Mouse (Mus musculus) MEL (cell line): Measurements from ENCODE around the gene Ell2. TPM values are rescaled to one million over a fixed set of nuclear protein-coding genes. Genes with fewer than 3 reads are reported as not detected.
A peak's percentile ranks its signal among the peaks of the same experiment; 100 is the strongest.

Source experiments
- DNase-seq: peaks from one replicate; pipeline ENCODE4 v3.0.0; 2011; ENCODE audit warnings: low read depth, low spot score
- H3K27ac ChIP-seq: 2 replicates; pipeline ENCODE4 v1.5.1; 2012; ENCODE audit warnings: low read depth, mild to moderate bottlenecking, control low read depth, low read length, moderate library complexity; ENCODE audit not compliant: control insufficient read depth
- H3K27me3 ChIP-seq, 2 experiments: fragments of 150-350 bp in 1 of 2; sonication (generic) in 1 of 2; 2 replicates each; pipeline ENCODE4 v1.6.1; 2012; ENCODE audit warnings: low read length in 2 of 2, mild to moderate bottlenecking in 2 of 2, improper control_type of control experiment in 1 of 2, moderate library complexity in 1 of 2; ENCODE audit not compliant: insufficient read depth in 2 of 2, control insufficient read depth in 1 of 2
- H3K36me3 ChIP-seq, 2 experiments: 2 replicates each; pipeline ENCODE4 v1.6.1; 2012 to 2014; ENCODE audit warnings: low read length in 2 of 2, improper control_type of control experiment in 1 of 2, inconsistent platforms in 1 of 2, mild to moderate bottlenecking in 1 of 2; ENCODE audit not compliant: insufficient read depth in 2 of 2, control insufficient read depth in 1 of 2
- H3K4me1 ChIP-seq, 2 experiments: fragments of 150-350 bp in 1 of 2; sonication (generic) in 1 of 2; 2 replicates each; pipeline ENCODE4 v1.6.1; 2012; ENCODE audit warnings: low read length in 2 of 2, improper control_type of control experiment in 1 of 2, mild to moderate bottlenecking in 1 of 2; ENCODE audit not compliant: insufficient read depth in 2 of 2, control insufficient read depth in 1 of 2
- H3K4me3 ChIP-seq, 2 experiments: fragments of 150-350 bp in 1 of 2; sonication (generic) in 1 of 2; 2 replicates each; pipeline ENCODE4 v1.5.1; 2012; ENCODE audit warnings: low read depth in 2 of 2, low read length in 2 of 2, mild to moderate bottlenecking in 2 of 2, moderate library complexity in 2 of 2, control low read depth in 1 of 2, improper control_type of control experiment in 1 of 2; ENCODE audit not compliant: control insufficient read depth in 1 of 2, insufficient read depth in 1 of 2
- H3K79me2 ChIP-seq: 2 replicates; pipeline ENCODE4 v1.6.1; 2012; ENCODE audit warnings: mild to moderate bottlenecking, low read length, moderate library complexity; ENCODE audit not compliant: control insufficient read depth, poor library complexity, insufficient read depth
- H3K9ac ChIP-seq: 2 replicates; pipeline ENCODE4 v1.6.1; 2012; ENCODE audit warnings: low read depth, mild to moderate bottlenecking, control low read depth, low read length, moderate library complexity; ENCODE audit not compliant: control insufficient read depth, poor library complexity, severe bottlenecking
- H3K9me3 ChIP-seq: fragments of 150-350 bp; sonication (generic); replicated peaks from 2 replicates; pipeline ENCODE4 v1.6.1; 2012; ENCODE audit warnings: mild to moderate bottlenecking, low read length, improper control_type of control experiment, moderate library complexity; ENCODE audit not compliant: insufficient read depth
- EP300 ChIP-seq, 2 experiments: IDR thresholded peaks; 2 replicates each; pipeline ENCODE4 v1.6.1; 2011; ENCODE audit warnings: improper control_type of control experiment in 2 of 2, low read length in 2 of 2, low read depth in 1 of 2, mild to moderate bottlenecking in 1 of 2
- ZNF384 ChIP-seq: IDR thresholded peaks from 2 replicates; pipeline ENCODE4 v1.6.1; 2012; ENCODE audit warnings: low read depth, mild to moderate bottlenecking, inconsistent platforms, low read length, improper control_type of control experiment
- polyA plus RNA-seq, 2 experiments: library from polyadenylated mRNA; stranded (reverse) in 1 of 2; unstranded in 1 of 2; fragments of >175 nt in 1 of 2; fragments of >200 nt in 1 of 2; gene quantifications; 2 replicates each; pipeline versions ENCODE4 v1.2.1 to v1.2.4; 2012; ENCODE audit warnings: low replicate concordance in 2 of 2, low read depth in 1 of 2; ENCODE audit not compliant: insufficient read length in 2 of 2, insufficient read depth in 1 of 2, missing spikeins in 1 of 2
- total RNA-seq: library from RNA; depleted of rRNA; stranded (reverse); fragments of 300-350 nt; gene quantifications from 2 replicates; pipeline ENCODE4 v1.2.3, GENCODE M21; 2012; rRNA removed

The Ell2 gene
- total and polyA plus RNA-seq, 3 experiments = 25.0 to 77.1 (median 52.5) TPM

GRCm38 (mm10) chr13:75819898-75820297 lies 113.3 kb downstream of the Ell2 start:
- Histone ChIP-seq H3K4me3 (no peak overlapping the region), H3K79me2 (no peaks in the 10 kb centered on the region), H3K36me3 (peaks cover 0 to 10% of the 10 kb centered on the region in 2 experiments; a peak in 2 of 4 replicates), H3K9me3 (no peaks in the 10 kb centered on the region), H3K9ac (no peak overlapping the region), H3K4me1 (peaks cover 3 to 10% of the 10 kb centered on the region in 2 experiments; a peak in 3 of 4 replicates), H3K27me3 (no peaks in the 10 kb centered on the region), H3K27ac (no peak overlapping the region)
- TF ChIP-seq EP300 (IDR thresholded peaks at IDR 0.05; ENCODE audit: low read depth in 1 of 2, low read length in 2 of 2) = 0 out of 4 replicates have a peak, but pooled peaks of 1 of the 2 experiments have one; percentile 14
- no peak for TF ChIP-seq ZNF384
- TF ChIP-seq, all 39 proteins: peak for 1
- DNase-seq = peak; percentile 31

Other genes with a start within 250 kb of the Ell2 start
- gene Glrx, start 133.1 kb downstream of the Ell2 start, total RNA-seq = 9.2 and 12.7 TPM in 2 replicates
- gene Glrx, start 133.1 kb downstream of the Ell2 start, polyA plus RNA-seq = 10 to 100 TPM in 1 of 2 experiments, not detected in 1; 20.2 TPM
- gene Rhobtb3, start 237.2 kb downstream of the Ell2 start, total RNA-seq = not detected in 2 replicates
- not detected for gene Rhobtb3, start 237.2 kb downstream of the Ell2 start, polyA plus RNA-seq